Mouse (Mus musculus): ENCODE data around the gene Itprip.

GRCm38 (mm10) chr19:47893092-47893491 lies 26.0 kb downstream of the Itprip start:
- TF ChIP-seq CTCF (IDR thresholded peaks at IDR 0.05; ENCODE audit: control insufficient read depth, insufficient read depth, low read length), result no peak
- TF ChIP-seq POLR2A (IDR thresholded peaks at IDR 0.05; ENCODE audit: borderline replicate concordance, control insufficient read depth, low read depth, low read length), result no peak
